Mouse (Mus musculus) cerebellum, postnatal 10 days (tissue): ENCODE data around the gene Ccne1.

Experiments used
- DNase-seq, 2 experiments: peaks; one replicate each; pipeline ENCODE4 v3.0.0; 2021; ENCODE audit warnings: mixed read lengths in 2 of 2

Gene Ccne1

GRCm38 (mm10) chr7:38093101-38093500 lies 14.2 kb downstream of the Ccne1 start:
- DNase-seq: no peak

- DNase-seq: no peak
Measured at GRCm38 (mm10) chr7:38089930-38090675, 17.2 kb downstream of the Ccne1 start.

GRCm38 (mm10) chr7:38088456-38088855 lies 18.9 kb downstream of the Ccne1 start:
- no peak for DNase-seq

GRCm38 (mm10) chr7:38087856-38088255 lies 19.5 kb downstream of the Ccne1 start:
- DNase-seq: no peak

GRCm38 (mm10) chr7:38086401-38086800 lies 20.9 kb downstream of the Ccne1 start:
- DNase-seq: no peak

GRCm38 (mm10) chr7:38085573-38086211 lies 21.6 kb downstream of the Ccne1 start:
- peak; percentile 71 to 72 for DNase-seq

- DNase-seq: peak; percentile 99 to 100
Measured at GRCm38 (mm10) chr7:38084778-38085572, 22.4 kb downstream of the Ccne1 start.

GRCm38 (mm10) chr7:38082971-38083370 lies 24.4 kb downstream of the Ccne1 start:
- no peak for DNase-seq

- no peak for DNase-seq
Measured at GRCm38 (mm10) chr7:38077189-38077588, 30.1 kb downstream of the Ccne1 start.

- DNase-seq: no peak
Measured at GRCm38 (mm10) chr7:38075487-38075886, 31.8 kb downstream of the Ccne1 start.

GRCm38 (mm10) chr7:38074920-38075319 lies 32.4 kb downstream of the Ccne1 start:
- DNase-seq: no peak

GRCm38 (mm10) chr7:38074514-38074913 lies 32.8 kb downstream of the Ccne1 start:
- DNase-seq: peak; percentile 54 to 60

- DNase-seq: peak; percentile 77 to 80
Measured at GRCm38 (mm10) chr7:38073782-38074181, 33.6 kb downstream of the Ccne1 start.

- DNase-seq: no peak
Measured at GRCm38 (mm10) chr7:38071065-38071464, 36.3 kb downstream of the Ccne1 start.

GRCm38 (mm10) chr7:38070663-38071062 lies 36.7 kb downstream of the Ccne1 start:
- no peak for DNase-seq

- DNase-seq: no peak
Measured at GRCm38 (mm10) chr7:38064431-38064830, 42.9 kb downstream of the Ccne1 start.

GRCm38 (mm10) chr7:38061060-38061970 lies 46.0 kb downstream of the Ccne1 start:
- DNase-seq: peak; percentile 94 to 95

GRCm38 (mm10) chr7:38059636-38060330 lies 47.6 kb downstream of the Ccne1 start:
- DNase-seq: no peak

GRCm38 (mm10) chr7:38059096-38059495 lies 48.2 kb downstream of the Ccne1 start:
- DNase-seq: peak in 1 of 2 experiments; percentile 15

GRCm38 (mm10) chr7:38055996-38056395 lies 51.3 kb downstream of the Ccne1 start:
- DNase-seq: no peak

- peak; percentile 56 to 59 for DNase-seq
Measured at GRCm38 (mm10) chr7:38054246-38054645, 53.1 kb downstream of the Ccne1 start.
